Mouse (Mus musculus): ENCODE results near the gene Kcnh6. TPM values are rescaled to one million over a fixed set of nuclear protein-coding genes. Genes with fewer than 3 reads are reported as not detected.
"Not testable (repeated sequence)": the region's sequence is repeated elsewhere in the genome, so short reads cannot be mapped to it uniquely, and the experiment has no call there.

Kcnh6 gene
- polyA plus RNA-seq, 1 experiment from 2014 or later: 0.89 TPM

DNA sequence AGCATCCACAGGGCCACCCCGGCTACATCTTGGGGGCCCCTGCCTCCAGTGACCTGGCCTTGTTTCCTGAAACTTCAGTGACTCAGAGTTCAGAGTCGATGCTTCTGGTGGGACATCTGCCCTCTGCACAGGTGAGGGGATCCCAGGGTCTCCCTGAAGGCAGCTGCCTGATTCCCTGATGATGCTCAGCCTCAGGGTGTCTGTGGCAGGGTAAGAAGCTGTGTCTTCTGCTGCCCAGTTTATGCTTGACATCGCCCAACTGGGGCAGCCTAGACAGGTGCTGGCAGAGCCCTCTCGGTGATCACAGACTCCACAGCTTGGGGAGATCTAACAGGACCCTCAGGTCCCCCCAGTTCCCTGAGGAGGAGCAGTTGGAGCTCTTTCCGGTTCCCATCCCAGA is 19.7 kb downstream of the Kcnh6 start:
- H3K9ac ChIP-seq (replicated peaks; ENCODE audit: low read depth, low read length): no peak overlapping the region
- no peaks in the 10 kb centered on the region for H3K27me3 ChIP-seq (replicated peaks; ENCODE audit: control insufficient read depth, insufficient read depth, low read length)
- no peaks in the 10 kb centered on the region for H3K36me3 ChIP-seq (ENCODE audit: control insufficient read depth, insufficient read depth)
- no peak overlapping the region for H3K27ac ChIP-seq (ENCODE audit: low read length)
- 94% methylated on average over 5 of the region's 5 CpGs for WGBS
- no peaks in the 10 kb centered on the region for H3K9me3 ChIP-seq (ENCODE audit: control insufficient read depth, low read length)
- H3K4me3 ChIP-seq (replicated peaks; ENCODE audit: low read length): no peak overlapping the region
- H3K4me2 ChIP-seq (ENCODE audit: low read length): no peak overlapping the region
- H3K4me1 ChIP-seq (replicated peaks; ENCODE audit: control insufficient read depth, insufficient read depth, low read length): no peaks in the 10 kb centered on the region
- no peak for ATAC-seq

DNA sequence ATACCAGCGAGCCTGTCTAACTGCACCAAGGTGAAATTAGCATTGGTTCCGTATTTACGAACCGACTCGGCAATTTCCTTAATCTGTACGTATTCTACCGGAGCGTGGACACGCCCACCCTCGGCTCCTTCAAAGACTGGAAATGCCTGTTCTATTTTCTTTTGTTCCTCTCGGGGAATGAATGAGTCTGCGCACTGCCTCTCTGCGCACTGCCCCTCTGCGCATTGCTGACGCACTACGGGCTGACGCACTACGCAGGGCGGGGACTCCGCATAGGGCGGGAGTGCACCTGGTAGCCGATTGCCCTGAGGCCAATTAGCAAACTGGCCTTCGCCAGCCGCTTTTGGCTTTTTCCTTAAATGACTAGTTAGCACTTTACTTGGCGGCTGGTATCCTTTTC is 24.1 kb downstream of the Kcnh6 start:
- peak overlapping the region; percentile 40 for H3K4me3 ChIP-seq (replicated peaks; ENCODE audit: low read length)
- H3K4me2 ChIP-seq (ENCODE audit: low read length): peak overlapping the region; percentile 16; the same call in 1 of the 2 replicates
- peaks cover 10% of the 10 kb centered on the region for H3K4me1 ChIP-seq (replicated peaks; ENCODE audit: control insufficient read depth, insufficient read depth, low read length)
- not testable (repeated sequence) for ATAC-seq; H3K27me3 ChIP-seq (replicated peaks; ENCODE audit: control insufficient read depth, insufficient read depth, low read length); H3K36me3 ChIP-seq (ENCODE audit: control insufficient read depth, insufficient read depth); H3K9me3 ChIP-seq (ENCODE audit: control insufficient read depth, low read length)
- 0 out of 2 replicates have a peak overlapping the region, but pooled peaks have one; percentile 35 for H3K9ac ChIP-seq (replicated peaks; ENCODE audit: low read depth, low read length)
- WGBS: 29% methylated on average over 5 of the region's 25 CpGs
- H3K27ac ChIP-seq (ENCODE audit: low read length): peak overlapping the region; percentile 80

DNA sequence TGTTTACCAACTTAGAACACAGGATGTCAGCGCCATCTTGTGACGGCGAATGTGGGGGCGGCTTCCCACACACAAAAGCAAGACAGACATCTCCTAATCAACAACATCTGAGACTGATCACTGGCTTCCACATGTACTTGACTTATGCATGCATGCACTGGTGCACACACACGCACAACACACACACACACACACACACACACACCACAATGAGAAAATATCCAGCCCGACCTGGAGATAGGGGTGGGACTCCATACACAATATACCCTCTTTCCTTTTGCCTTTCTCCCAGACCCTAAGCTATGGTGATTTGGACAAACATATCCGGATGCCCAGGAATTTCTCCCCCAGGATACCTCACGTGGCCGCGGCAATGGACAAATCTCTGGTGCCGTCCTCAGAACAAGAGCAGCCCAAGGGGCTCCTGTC is 25.6 kb downstream of the Kcnh6 start:
- Histone ChIP-seq H3K4me1 (replicated peaks; ENCODE audit: control insufficient read depth, insufficient read depth, low read length) (peaks cover 21% of the 10 kb centered on the region), H3K27me3 (replicated peaks; ENCODE audit: control insufficient read depth, insufficient read depth, low read length) (no peaks in the 10 kb centered on the region), H3K36me3 (ENCODE audit: control insufficient read depth, insufficient read depth) (no peaks in the 10 kb centered on the region), H3K9me3 (ENCODE audit: control insufficient read depth, low read length) (no peaks in the 10 kb centered on the region), H3K4me3 (replicated peaks; ENCODE audit: low read length) (peak overlapping the region; percentile 13; the same call in 1 of the 2 replicates), H3K9ac (replicated peaks; ENCODE audit: low read depth, low read length) (peak overlapping the region; percentile 27), H3K4me2 (ENCODE audit: low read length) (peak overlapping the region; percentile 41), H3K27ac (ENCODE audit: low read length) (peak overlapping the region; percentile 83)
- no peak for ATAC-seq
- 38% methylated on average over 11 of the region's 11 CpGs for WGBS

DNA sequence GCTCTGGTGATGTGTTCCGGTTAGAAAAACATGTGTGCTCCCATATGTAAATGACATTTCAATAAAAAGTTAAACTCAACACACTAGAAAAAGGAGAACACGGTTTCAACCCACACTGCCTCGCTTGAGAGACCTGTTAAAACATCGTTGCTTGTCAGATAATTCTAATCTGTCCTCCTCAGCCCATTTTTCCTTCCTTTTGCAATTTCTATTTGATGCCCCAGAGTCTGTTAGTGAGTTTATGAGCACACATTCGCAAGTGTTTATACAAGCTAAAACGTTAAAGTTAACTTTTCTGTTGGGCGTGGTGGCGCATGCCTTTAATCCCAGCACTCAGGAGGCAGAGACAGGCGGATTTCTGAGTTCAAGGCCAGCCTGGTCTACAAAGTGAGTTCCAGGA is 27.1 kb downstream of the Kcnh6 start:
- no peaks in the 10 kb centered on the region for H3K9me3 ChIP-seq (ENCODE audit: control insufficient read depth, low read length)
- no peak overlapping the region for H3K27ac ChIP-seq (ENCODE audit: low read length)
- H3K27me3 ChIP-seq (replicated peaks; ENCODE audit: control insufficient read depth, insufficient read depth, low read length): no peaks in the 10 kb centered on the region
- WGBS: 87% methylated on average over 9 of the region's 9 CpGs
- H3K4me1 ChIP-seq (replicated peaks; ENCODE audit: control insufficient read depth, insufficient read depth, low read length): peaks cover 33% of the 10 kb centered on the region
- no peak overlapping the region for H3K9ac ChIP-seq (replicated peaks; ENCODE audit: low read depth, low read length)
- ATAC-seq: no peak
- H3K36me3 ChIP-seq (ENCODE audit: control insufficient read depth, insufficient read depth): no peaks in the 10 kb centered on the region
- no peak overlapping the region for H3K4me3 ChIP-seq (replicated peaks; ENCODE audit: low read length)
- no peak overlapping the region for H3K4me2 ChIP-seq (ENCODE audit: low read length)

DNA sequence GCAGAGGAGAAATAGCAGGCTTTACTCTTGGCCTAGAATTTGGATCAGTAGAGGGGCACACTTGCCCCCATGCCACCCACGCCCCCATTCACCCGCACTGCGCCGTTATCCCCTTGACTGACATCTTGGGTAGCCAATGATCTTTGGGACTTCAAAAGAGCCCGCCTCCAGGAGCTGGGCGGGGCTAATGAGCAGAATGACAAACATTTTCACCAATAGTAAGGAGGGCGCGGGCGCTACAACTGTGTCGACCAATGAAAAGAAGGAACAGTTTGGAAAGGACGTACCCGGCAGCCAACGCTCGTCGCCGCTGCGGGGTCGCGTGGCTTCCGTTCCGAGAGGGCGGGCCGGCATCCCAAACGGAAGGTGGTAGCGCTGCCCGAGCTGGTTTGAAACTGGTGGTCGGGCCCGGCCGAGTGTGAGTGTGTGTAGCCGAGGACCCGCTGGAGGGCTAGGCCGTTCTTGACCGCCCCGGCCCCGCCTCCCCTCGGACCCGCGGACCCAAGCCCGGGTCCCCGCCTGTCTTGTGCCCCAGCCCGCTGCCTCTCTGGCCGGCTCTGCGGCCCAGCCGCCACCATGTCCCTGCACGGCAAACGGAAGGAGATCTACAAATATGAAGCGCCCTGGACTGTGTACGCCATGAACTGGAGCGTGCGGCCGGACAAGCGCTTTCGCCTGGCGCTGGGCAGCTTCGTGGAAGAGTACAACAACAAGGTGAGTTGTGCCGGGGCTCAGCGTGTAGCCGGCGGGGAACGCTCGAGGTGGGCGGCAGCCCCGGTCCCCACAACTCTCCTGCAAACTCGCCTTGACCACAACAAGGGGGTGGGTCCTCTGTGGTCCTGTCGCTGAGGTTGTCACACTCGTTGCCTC is 28.9 kb downstream of the Kcnh6 start, which contains the start of gene Dcaf7:
Gene Dcaf7, plus strand, starts transcription at position 325 of the 870 bp plus-strand sequence.
- peak within 1 kb of the TSS; percentile 92 for H3K4me2 ChIP-seq (ENCODE audit: low read length)
- no peaks in the 10 kb centered on the region for H3K36me3 ChIP-seq (ENCODE audit: control insufficient read depth, insufficient read depth)
- peak within 1 kb of the TSS; percentile 96 for H3K9ac ChIP-seq (replicated peaks; ENCODE audit: low read depth, low read length)
- peak within 1 kb of the TSS; percentile 93 for H3K27ac ChIP-seq (ENCODE audit: low read length)
- peak within 1 kb of the TSS; percentile 100 for H3K4me3 ChIP-seq (replicated peaks; ENCODE audit: low read length)
- peaks cover 33% of the 10 kb centered on the region for H3K4me1 ChIP-seq (replicated peaks; ENCODE audit: control insufficient read depth, insufficient read depth, low read length)
- H3K27me3 ChIP-seq (replicated peaks; ENCODE audit: control insufficient read depth, insufficient read depth, low read length): no peaks in the 10 kb centered on the region
- no peaks in the 10 kb centered on the region for H3K9me3 ChIP-seq (ENCODE audit: control insufficient read depth, low read length)
- ATAC-seq: peak; percentile 98
- WGBS: under 1% methylated on average over 66 of the region's 66 CpGs

DNA sequence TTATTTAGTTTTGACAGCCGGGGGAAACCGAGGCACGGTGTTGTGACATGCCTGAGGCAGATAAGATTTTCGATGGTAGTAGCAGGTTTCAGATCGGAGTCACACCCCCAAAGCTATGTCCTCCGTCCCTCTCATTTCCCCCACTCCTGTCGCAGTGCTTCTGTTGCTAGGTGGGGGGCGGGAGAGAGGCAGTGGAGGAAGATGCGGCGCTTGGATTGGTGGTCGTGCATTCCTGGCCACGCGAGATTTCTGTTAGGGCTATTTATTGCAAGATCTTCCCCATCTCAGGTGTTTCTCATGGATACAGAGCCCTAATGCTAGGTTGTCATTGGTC is 29.5 kb downstream of the Kcnh6 start:
- 0% methylated on average over 13 of the region's 13 CpGs for WGBS
- H3K36me3 ChIP-seq (ENCODE audit: control insufficient read depth, insufficient read depth): no peaks in the 10 kb centered on the region
- peaks cover 33% of the 10 kb centered on the region for H3K4me1 ChIP-seq (replicated peaks; ENCODE audit: control insufficient read depth, insufficient read depth, low read length)
- peak overlapping the region; percentile 93 for H3K27ac ChIP-seq (ENCODE audit: low read length)
- no peak; the same call in 1 of the 2 replicates for ATAC-seq
- peak overlapping the region; percentile 100 for H3K4me3 ChIP-seq (replicated peaks; ENCODE audit: low read length)
- no peaks in the 10 kb centered on the region for H3K9me3 ChIP-seq (ENCODE audit: control insufficient read depth, low read length)
- H3K9ac ChIP-seq (replicated peaks; ENCODE audit: low read depth, low read length): peak overlapping the region; percentile 96
- peak overlapping the region; percentile 92 for H3K4me2 ChIP-seq (ENCODE audit: low read length)
- H3K27me3 ChIP-seq (replicated peaks; ENCODE audit: control insufficient read depth, insufficient read depth, low read length): no peaks in the 10 kb centered on the region

DNA sequence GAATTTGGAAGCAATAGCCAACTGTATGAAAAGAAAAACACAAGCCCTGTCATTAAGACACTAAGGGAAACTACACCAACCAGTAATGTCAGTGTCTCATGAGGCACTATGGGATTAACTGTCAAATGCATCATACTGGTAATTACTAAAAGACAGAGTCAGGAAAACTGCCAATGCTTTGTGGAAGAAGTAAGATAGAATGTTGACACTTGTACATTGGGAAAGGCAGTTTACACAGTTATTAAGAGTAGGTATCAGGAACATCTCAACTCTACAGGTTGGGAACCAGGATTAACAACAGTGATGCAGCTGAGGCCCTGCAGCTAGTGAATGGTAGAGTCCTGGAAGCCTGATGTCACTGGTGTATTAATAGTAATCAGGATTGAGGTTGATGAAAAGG is 36.4 kb downstream of the Kcnh6 start:
- ATAC-seq: no peak
- Histone ChIP-seq H3K4me2 (ENCODE audit: low read length) (no peak overlapping the region), H3K27ac (ENCODE audit: low read length) (no peak overlapping the region), H3K9me3 (ENCODE audit: control insufficient read depth, low read length) (no peaks in the 10 kb centered on the region), H3K9ac (replicated peaks; ENCODE audit: low read depth, low read length) (no peak overlapping the region), H3K27me3 (replicated peaks; ENCODE audit: control insufficient read depth, insufficient read depth, low read length) (no peaks in the 10 kb centered on the region), H3K4me1 (replicated peaks; ENCODE audit: control insufficient read depth, insufficient read depth, low read length) (peaks cover 4% of the 10 kb centered on the region), H3K4me3 (replicated peaks; ENCODE audit: low read length) (no peak overlapping the region), H3K36me3 (ENCODE audit: control insufficient read depth, insufficient read depth) (peaks cover 16% of the 10 kb centered on the region)

DNA sequence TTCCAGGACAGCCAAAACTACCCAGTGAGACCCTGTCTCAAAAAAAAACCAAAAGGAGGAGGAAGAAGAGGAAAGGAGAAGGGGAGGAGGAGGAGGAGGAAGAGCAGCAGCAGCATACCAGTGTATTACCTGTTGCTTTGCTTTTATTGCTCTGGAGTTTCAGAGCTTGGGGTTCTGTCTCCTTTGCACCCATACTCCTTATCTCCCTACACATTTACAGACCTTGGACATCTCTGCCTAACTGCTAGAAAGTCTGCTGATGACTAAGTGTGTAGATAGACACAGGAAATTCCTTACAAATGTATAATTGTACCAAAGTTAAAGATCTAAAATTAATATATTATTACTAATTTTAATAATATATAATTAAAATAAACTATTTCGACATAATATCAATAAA is 37.3 kb downstream of the Kcnh6 start:
- no peak overlapping the region for H3K4me3 ChIP-seq (replicated peaks; ENCODE audit: low read length)
- no peak overlapping the region for H3K4me2 ChIP-seq (ENCODE audit: low read length)
- peaks cover 16% of the 10 kb centered on the region for H3K36me3 ChIP-seq (ENCODE audit: control insufficient read depth, insufficient read depth)
- no peak overlapping the region for H3K9ac ChIP-seq (replicated peaks; ENCODE audit: low read depth, low read length)
- no peaks in the 10 kb centered on the region for H3K27me3 ChIP-seq (replicated peaks; ENCODE audit: control insufficient read depth, insufficient read depth, low read length)
- no peaks in the 10 kb centered on the region for H3K9me3 ChIP-seq (ENCODE audit: control insufficient read depth, low read length)
- ATAC-seq: no peak
- no peak overlapping the region for H3K27ac ChIP-seq (ENCODE audit: low read length)
- no peaks in the 10 kb centered on the region for H3K4me1 ChIP-seq (replicated peaks; ENCODE audit: control insufficient read depth, insufficient read depth, low read length)
- WGBS: 96% methylated on average over 1 of the region's 1 CpGs

DNA sequence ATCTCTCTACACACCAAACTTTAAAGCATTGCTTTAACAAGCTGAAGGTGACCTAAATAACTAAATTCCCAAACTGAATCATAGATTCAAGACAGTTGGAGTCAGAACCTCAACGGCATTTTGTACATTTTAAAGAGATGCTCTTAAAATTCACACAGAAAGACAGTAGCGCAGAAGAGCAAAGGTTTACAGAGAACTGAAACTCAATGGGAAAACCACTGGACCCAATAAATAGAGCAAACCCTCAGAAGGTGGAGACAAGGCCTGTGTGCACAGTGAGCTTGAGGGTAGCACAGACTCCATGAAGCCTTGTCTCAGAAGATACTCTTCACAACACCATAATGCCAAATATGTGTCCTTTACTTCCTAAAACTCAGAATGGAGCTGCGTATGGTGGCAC is 37.9 kb downstream of the Kcnh6 start:
- no peak overlapping the region for H3K27ac ChIP-seq (ENCODE audit: low read length)
- H3K4me3 ChIP-seq (replicated peaks; ENCODE audit: low read length): no peak overlapping the region
- H3K4me1 ChIP-seq (replicated peaks; ENCODE audit: control insufficient read depth, insufficient read depth, low read length): no peaks in the 10 kb centered on the region
- peaks cover 18% of the 10 kb centered on the region for H3K36me3 ChIP-seq (ENCODE audit: control insufficient read depth, insufficient read depth)
- WGBS: 94% methylated on average over 3 of the region's 3 CpGs
- H3K4me2 ChIP-seq (ENCODE audit: low read length): no peak overlapping the region
- no peaks in the 10 kb centered on the region for H3K9me3 ChIP-seq (ENCODE audit: control insufficient read depth, low read length)
- H3K9ac ChIP-seq (replicated peaks; ENCODE audit: low read depth, low read length): no peak overlapping the region
- no peak for ATAC-seq
- H3K27me3 ChIP-seq (replicated peaks; ENCODE audit: control insufficient read depth, insufficient read depth, low read length): no peaks in the 10 kb centered on the region

Data from forebrain, embryonic 16.5 days (tissue).